Mouse (Mus musculus) common myeloid progenitor, adult 5-6 weeks (primary cell): ENCODE measurements at regions not wholly inside any gene's neighbourhood (a gene's known extent, or its start where the extent isn't known, plus 50 kb on each side); places are given as distances from the start of the nearest gene placed in this dataset.

Experiments
- ATAC-seq: replicated peaks from 2 replicates; pipeline ENCODE4 v1.8.0; 2016; ENCODE audit warnings: low read depth, mild to moderate bottlenecking, moderate TSS enrichment, inconsistent platforms; ENCODE audit not compliant: poor library complexity, severe bottlenecking

- ATAC-seq = peak; percentile 94
These were observed 225.9 kb upstream of the Gvin1 start for GRCm38 (mm10) chr7:106440900-106441506.
